Mouse (Mus musculus): Measurements from ENCODE around the gene St3gal6. TPM values are rescaled to one million over a fixed set of nuclear protein-coding genes. Genes with fewer than 3 reads are reported as not detected.

St3gal6 gene
- total and polyA plus RNA-seq, 3 experiments, result 4.0 to 8.9 TPM; not detected in 1

DNA sequence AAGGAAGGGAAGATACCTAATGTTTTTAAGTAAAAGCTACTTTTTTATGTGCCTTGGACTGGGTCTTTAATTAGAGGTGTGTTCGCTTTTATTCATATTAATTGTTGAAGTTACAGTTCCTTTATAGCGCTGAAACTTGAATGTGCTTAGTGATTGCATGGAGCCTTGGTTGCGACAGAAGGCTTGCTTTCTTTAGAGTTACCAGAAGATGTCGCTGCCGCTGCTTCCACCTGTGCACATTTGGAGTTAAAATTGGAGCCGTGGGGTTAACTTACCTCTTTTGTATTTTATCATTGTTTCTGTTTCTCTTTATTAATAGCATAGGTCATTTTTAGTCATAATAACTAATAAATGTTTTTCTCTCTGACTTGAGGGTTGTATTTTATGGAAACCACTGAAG is 79.3 kb downstream of the St3gal6 start:
- TF ChIP-seq ZMIZ1 (IDR thresholded peaks at IDR 0.05; ENCODE audit: low read depth, low read length) (no peak), ZKSCAN1 (IDR thresholded peaks at IDR 0.05; ENCODE audit: low read depth, low read length) (no peak), MAZ (IDR thresholded peaks at IDR 0.05; ENCODE audit: low read depth, low read length) (no peak), SMC3 (IDR thresholded peaks at IDR 0.05; ENCODE audit: low read depth, low read length) (peak; percentile 40), HCFC1 (IDR thresholded peaks at IDR 0.05; ENCODE audit: low read depth, low read length) (no peak), ZC3H11A (IDR thresholded peaks at IDR 0.05; ENCODE audit: low read depth, low read length) (no peak), TAL1 (IDR thresholded peaks at IDR 0.05; ENCODE audit: low read length) (no peak), CTCF (IDR thresholded peaks at IDR 0.05 in 2 of 3, conservative IDR thresholded peaks at IDR 0.05 in 1 of 3; ENCODE audit: control insufficient read depth in 1 of 3, insufficient read depth in 1 of 3, low read depth in 2 of 3, low read length in 3 of 3, poor library complexity in 1 of 3, severe bottlenecking in 1 of 3) (peak in 2 of 3 experiments; percentile 24 to 41; a peak in 3 of 6 replicates), USF2 (IDR thresholded peaks at IDR 0.05; ENCODE audit: borderline replicate concordance in 1 of 2, insufficient read depth in 1 of 2, low read depth in 1 of 2, low read length in 2 of 2) (no peak), USF1 (IDR thresholded peaks at IDR 0.05; ENCODE audit: low read depth, low read length) (no peak), MXI1 (IDR thresholded peaks at IDR 0.05; ENCODE audit: low read depth, low read length) (no peak), ZNF384 (IDR thresholded peaks at IDR 0.05; ENCODE audit: low read depth, low read length) (no peak), E2F4 (IDR thresholded peaks at IDR 0.05; ENCODE audit: borderline replicate concordance, low read depth, low read length) (no peak), RAD21 (IDR thresholded peaks at IDR 0.05; ENCODE audit: low read depth, low read length) (peak; percentile 42), NRF1 (IDR thresholded peaks at IDR 0.05; ENCODE audit: insufficient read depth, low read depth, low read length, poor library complexity, severe bottlenecking) (no peak), MEF2A (IDR thresholded peaks at IDR 0.05; ENCODE audit: extremely low read depth, insufficient replicate concordance, low read depth, low read length, poor library complexity, severe bottlenecking) (no peak), CHD2 (IDR thresholded peaks at IDR 0.05; ENCODE audit: low read length) (no peak), KAT2A (conservative IDR thresholded peaks at IDR 0.05; ENCODE audit: low read depth, low read length) (no peak), MYC (IDR thresholded peaks at IDR 0.05; ENCODE audit: low read depth, low read length) (no peak)
- H3K36me3 ChIP-seq (ENCODE audit: control insufficient read depth in 1 of 2, insufficient read depth in 2 of 2, low read length in 2 of 2), result no peaks in the 10 kb centered on the region

DNA sequence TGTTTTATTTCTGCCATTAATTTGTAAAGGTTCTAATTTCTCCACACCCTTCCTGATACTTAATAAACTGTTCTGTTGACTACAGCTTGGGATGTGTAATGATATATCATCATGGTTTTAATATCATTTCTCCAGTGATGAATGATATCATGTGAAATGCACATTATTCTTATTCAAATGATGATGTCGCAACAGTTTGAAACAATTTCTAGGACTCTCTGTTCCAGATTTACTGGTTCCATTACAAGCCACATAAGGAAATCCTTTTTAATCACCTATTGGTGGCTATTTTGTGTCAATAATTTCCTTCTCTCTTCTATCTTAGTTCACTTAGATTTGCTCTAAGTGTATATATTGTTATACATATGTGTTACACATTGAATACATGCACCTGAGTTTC is 91.7 kb downstream of the St3gal6 start:
- no peak for TF ChIP-seq ZMIZ1 (IDR thresholded peaks at IDR 0.05; ENCODE audit: low read depth, low read length)
- TF ChIP-seq JUND (IDR thresholded peaks at IDR 0.05; ENCODE audit: low read depth, low read length), result no peak
- no peak for TF ChIP-seq KAT2A (conservative IDR thresholded peaks at IDR 0.05; ENCODE audit: low read depth, low read length)
- TF ChIP-seq POLR2A (IDR thresholded peaks at IDR 0.05; ENCODE audit: control insufficient read depth in 1 of 2, insufficient read depth in 1 of 2, low read depth in 1 of 2, low read length in 2 of 2, poor library complexity in 1 of 2), result no peak
- no peak for TF ChIP-seq UBTF (IDR thresholded peaks at IDR 0.05; ENCODE audit: borderline replicate concordance, insufficient read depth, low read depth, low read length)
- no peak for TF ChIP-seq CHD1 (IDR thresholded peaks at IDR 0.05; ENCODE audit: low read depth, low read length)
- no peak for TF ChIP-seq ZKSCAN1 (IDR thresholded peaks at IDR 0.05; ENCODE audit: low read depth, low read length)
- TF ChIP-seq MAFK (IDR thresholded peaks at IDR 0.05; ENCODE audit: borderline replicate concordance, low read depth, low read length), result no peak
- no peak for TF ChIP-seq NELFE (IDR thresholded peaks at IDR 0.05; ENCODE audit: low read depth, low read length)
- no peak for TF ChIP-seq TCF12 (IDR thresholded peaks at IDR 0.05; ENCODE audit: low read depth, low read length)
- TF ChIP-seq MYB (IDR thresholded peaks at IDR 0.05; ENCODE audit: low read depth, low read length), result no peak
- TF ChIP-seq RAD21 (IDR thresholded peaks at IDR 0.05; ENCODE audit: low read depth, low read length), result no peak
- no peak for TF ChIP-seq TBP (IDR thresholded peaks at IDR 0.05; ENCODE audit: low read depth, low read length)
- no peak for TF ChIP-seq USF1 (IDR thresholded peaks at IDR 0.05; ENCODE audit: low read depth, low read length)
- TF ChIP-seq ZNF384 (IDR thresholded peaks at IDR 0.05; ENCODE audit: low read depth, low read length), result no peak
- no peak for TF ChIP-seq MAX (IDR thresholded peaks at IDR 0.05; ENCODE audit: low read length)
- no peak for TF ChIP-seq ELF1 (IDR thresholded peaks at IDR 0.05; ENCODE audit: low read depth, low read length)
- TF ChIP-seq POLR2AphosphoS2 (IDR thresholded peaks at IDR 0.05; ENCODE audit: low read length), result no peak
- no peak for TF ChIP-seq CTCF (IDR thresholded peaks at IDR 0.05 in 2 of 3, conservative IDR thresholded peaks at IDR 0.05 in 1 of 3; ENCODE audit: control insufficient read depth in 1 of 3, insufficient read depth in 1 of 3, low read depth in 2 of 3, low read length in 3 of 3, poor library complexity in 1 of 3, severe bottlenecking in 1 of 3)
- no peak for TF ChIP-seq NRF1 (IDR thresholded peaks at IDR 0.05; ENCODE audit: insufficient read depth, low read depth, low read length, poor library complexity, severe bottlenecking)
- no peaks in the 10 kb centered on the region for H3K36me3 ChIP-seq (ENCODE audit: control insufficient read depth in 1 of 2, insufficient read depth in 2 of 2, low read length in 2 of 2)
- DNase-seq (ENCODE audit: low read depth, low spot score), result no peak
- H3K27ac ChIP-seq (ENCODE audit: control insufficient read depth, low read depth, low read length), result no peak overlapping the region
- H3K79me2 ChIP-seq (ENCODE audit: control insufficient read depth, insufficient read depth, low read length, poor library complexity), result no peaks in the 10 kb centered on the region
- H3K4me1 ChIP-seq (ENCODE audit: control insufficient read depth in 1 of 2, insufficient read depth in 2 of 2, low read length in 2 of 2), result no peaks in the 10 kb centered on the region
- H3K9me3 ChIP-seq (replicated peaks; ENCODE audit: insufficient read depth, low read length), result no peaks in the 10 kb centered on the region
- no peak overlapping the region for H3K4me3 ChIP-seq (ENCODE audit: control insufficient read depth in 1 of 2, insufficient read depth in 1 of 2, low read depth in 2 of 2, low read length in 2 of 2)
- H3K27me3 ChIP-seq (ENCODE audit: control insufficient read depth in 1 of 2, insufficient read depth in 2 of 2, low read length in 2 of 2), result no peaks in the 10 kb centered on the region
- no peak overlapping the region for H3K9ac ChIP-seq (ENCODE audit: control insufficient read depth, low read depth, low read length, poor library complexity, severe bottlenecking)

More for the DNA sequence above, 79.3 kb downstream of the St3gal6 start:
- H3K9me3 ChIP-seq (replicated peaks; ENCODE audit: insufficient read depth, low read length), result no peaks in the 10 kb centered on the region
- H3K79me2 ChIP-seq (ENCODE audit: control insufficient read depth, insufficient read depth, low read length, poor library complexity), result no peaks in the 10 kb centered on the region
- no peaks in the 10 kb centered on the region for H3K4me1 ChIP-seq (ENCODE audit: control insufficient read depth in 1 of 2, insufficient read depth in 2 of 2, low read length in 2 of 2)
- no peak overlapping the region for H3K4me3 ChIP-seq (ENCODE audit: control insufficient read depth in 1 of 2, insufficient read depth in 1 of 2, low read depth in 2 of 2, low read length in 2 of 2)
- H3K9ac ChIP-seq (ENCODE audit: control insufficient read depth, low read depth, low read length, poor library complexity, severe bottlenecking), result no peak overlapping the region
- peak; percentile 13 for DNase-seq (ENCODE audit: low read depth, low spot score)
- no peak overlapping the region for H3K27ac ChIP-seq (ENCODE audit: control insufficient read depth, low read depth, low read length)
- H3K27me3 ChIP-seq (ENCODE audit: control insufficient read depth in 1 of 2, insufficient read depth in 2 of 2, low read length in 2 of 2), result no peaks in the 10 kb centered on the region

All from MEL (cell line).